Mouse (Mus musculus): ENCODE measurements around the gene Rabgap1l.

Gene Rabgap1l

DNA sequence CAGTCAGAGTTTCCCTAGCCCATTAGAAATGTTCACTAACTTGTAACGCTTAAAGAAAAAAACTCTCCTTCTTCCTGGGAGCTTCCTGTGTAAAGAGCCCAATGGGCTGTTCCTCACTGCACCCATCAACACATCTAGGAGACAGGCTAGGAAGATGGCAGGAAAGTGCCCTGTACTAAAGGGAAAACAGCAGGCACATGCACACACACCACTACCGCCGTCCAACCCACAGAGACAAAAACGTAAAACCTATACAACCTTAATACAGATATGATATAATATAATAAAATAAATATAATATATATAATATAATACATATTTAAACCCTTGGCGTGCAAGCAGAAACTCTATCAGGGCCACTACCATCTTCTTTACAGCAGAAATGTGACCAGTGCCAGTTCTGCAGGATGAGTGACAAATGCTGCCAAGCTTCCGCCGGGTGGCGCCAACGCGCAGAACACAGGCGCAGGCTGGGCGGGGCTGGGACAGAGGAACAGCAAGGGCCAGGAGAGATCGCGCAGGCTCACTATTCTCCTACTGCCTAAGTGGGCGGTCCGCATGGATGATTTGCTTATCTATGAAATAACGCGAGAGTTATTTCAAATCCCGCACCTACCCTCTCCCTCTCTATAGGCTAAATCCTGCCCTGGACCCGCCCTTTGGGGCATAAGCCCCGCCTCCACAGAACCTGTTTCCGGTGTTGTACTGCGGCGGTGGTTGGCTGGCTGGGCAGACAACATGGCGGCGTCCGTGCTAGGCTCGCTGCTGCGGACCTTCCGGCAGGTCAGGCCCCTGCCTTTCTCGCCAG lies 598.3 kb downstream of the Rabgap1l start, which contains the start of gene Mrps14:
TSS of gene Mrps14 (plus strand) at position 687 of the 808 bp plus-strand sequence.
- in situ Hi-C loops (cut with MboI, MseI), result no loop called here

DNA sequence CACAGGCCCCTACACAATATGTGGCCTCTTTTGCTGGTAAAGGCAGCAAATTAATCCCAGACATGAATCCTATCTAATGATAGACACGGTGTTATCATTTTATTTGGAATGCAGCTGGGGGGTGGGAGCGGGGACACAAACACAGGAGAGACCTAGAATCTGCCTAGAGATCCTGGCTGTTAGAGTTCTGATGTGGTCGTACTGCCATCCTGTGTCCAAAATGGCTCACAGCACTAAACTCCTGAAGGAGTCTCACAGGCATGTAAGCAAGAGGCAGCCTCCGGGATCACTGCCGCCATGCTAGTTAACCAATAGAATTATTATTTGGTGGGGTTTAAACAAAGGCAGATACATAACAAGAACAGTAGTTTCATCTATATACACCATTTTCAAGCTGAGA lies 608.5 kb downstream of the Rabgap1l start:
- in situ Hi-C loops (cut with MboI, MseI), result no loop called here

DNA sequence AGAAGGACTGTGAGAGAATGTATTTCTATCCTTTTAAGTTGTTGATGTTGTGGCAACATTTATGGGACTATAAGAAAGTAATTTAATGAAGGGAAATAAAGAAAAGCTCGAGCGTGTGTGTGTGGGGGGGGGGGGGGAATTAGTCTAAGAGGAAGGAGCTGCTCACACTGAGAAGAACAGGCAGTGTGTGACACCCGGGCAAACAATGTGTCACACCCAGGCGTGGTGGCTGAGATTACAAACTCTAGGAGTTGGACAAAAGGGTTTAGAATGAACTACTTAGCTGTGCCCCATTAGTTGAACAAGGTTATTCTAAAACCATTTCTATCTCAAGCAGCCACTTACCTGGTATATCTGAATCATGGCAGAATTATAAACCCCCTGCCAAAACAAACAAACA lies 611.8 kb downstream of the Rabgap1l start:
- in situ Hi-C loops (cut with MboI, MseI), result no loop called here

GRCm38 (mm10) chr1:160176903-160177302 lies 616.1 kb downstream of the Rabgap1l start:
- in situ Hi-C loops (cut with MboI, MseI), result no loop called here

All from T-helper 2 cell (primary cell).